Mouse (Mus musculus) CH12.LX (cell line): ENCODE measurements around the gene Ttl. TPM values are rescaled to one million over a fixed set of nuclear protein-coding genes. Genes with fewer than 3 reads are reported as not detected.
A peak's percentile ranks its signal among the peaks of the same experiment; 100 is the strongest.

Experiments used
- DNase-seq: peaks from one replicate; pipeline ENCODE4 v3.0.0-alpha.2; 2013; ENCODE audit errors: extremely low read depth
- H3K27ac ChIP-seq: 2 replicates; pipeline ENCODE4 v1.5.1; 2012; ENCODE audit warnings: low read depth, mild to moderate bottlenecking, control low read depth, moderate library complexity; ENCODE audit not compliant: insufficient read depth
- H3K27me3 ChIP-seq: replicated peaks from 2 replicates; pipeline ENCODE3; 2012; ENCODE audit warnings: inconsistent platforms
- H3K36me3 ChIP-seq, 2 experiments: replicated peaks in 1 of 2; 2 replicates each; pipeline versions ENCODE3 to v1.6.1; 2012; ENCODE audit warnings: inconsistent platforms in 1 of 2, low read length in 1 of 2, mild to moderate bottlenecking in 1 of 2, mixed read lengths in 1 of 2, moderate library complexity in 1 of 2; ENCODE audit not compliant: control insufficient read depth in 1 of 2, insufficient read depth in 1 of 2
- H3K4me1 ChIP-seq, 2 experiments: 2 replicates each; pipeline ENCODE4 v1.6.1; 2012; ENCODE audit warnings: inconsistent platforms in 1 of 2, moderate library complexity in 1 of 2; ENCODE audit not compliant: insufficient read depth in 2 of 2, control insufficient read depth in 1 of 2
- H3K4me2 ChIP-seq: 2 replicates; pipeline ENCODE4 v1.6.1; 2012; ENCODE audit warnings: low read depth, mild to moderate bottlenecking, control low read depth; ENCODE audit not compliant: poor library complexity, insufficient read depth, severe bottlenecking
- H3K4me3 ChIP-seq, 3 experiments: fragments of 150-350 bp in 1 of 3; sonication (generic) in 1 of 3; replicated peaks in 1 of 3; 2 replicates each; pipeline versions ENCODE3 to v1.5.1; 2011 to 2012; ENCODE audit warnings: low read depth in 2 of 3, low read length in 2 of 3, mild to moderate bottlenecking in 2 of 3, moderate library complexity in 2 of 3, control low read depth in 1 of 3, improper control_type of control experiment in 1 of 3, inconsistent platforms in 1 of 3, mixed read lengths in 1 of 3; ENCODE audit not compliant: poor library complexity in 1 of 3
- H3K79me2 ChIP-seq: replicated peaks from 2 replicates; pipeline ENCODE4 v1.6.1; 2012; ENCODE audit warnings: mild to moderate bottlenecking, moderate library complexity; ENCODE audit not compliant: control insufficient read depth, poor library complexity, insufficient read depth, severe bottlenecking; ENCODE audit errors: extremely low read depth
- H3K9ac ChIP-seq: 2 replicates; pipeline ENCODE4 v1.6.1; 2012; ENCODE audit warnings: low read depth, mild to moderate bottlenecking, control low read depth, moderate library complexity; ENCODE audit not compliant: insufficient read depth
- H3K9me3 ChIP-seq: replicated peaks from 2 replicates; pipeline ENCODE3; 2012; ENCODE audit warnings: low read length, inconsistent platforms, mixed read lengths
- BHLHE40 ChIP-seq: IDR thresholded peaks from 2 replicates; pipeline ENCODE4 v1.6.1; 2011; ENCODE audit warnings: mild to moderate bottlenecking, low read depth, low read length, improper control_type of control experiment
- CHD2 ChIP-seq: IDR thresholded peaks from 2 replicates; pipeline ENCODE4 v1.6.1; 2011; ENCODE audit warnings: low read length, improper control_type of control experiment
- CTCF ChIP-seq, 2 experiments: IDR thresholded peaks in 1 of 2; conservative IDR thresholded peaks in 1 of 2; 2 replicates each; pipeline ENCODE4 v1.5.1; 2011 to 2012; ENCODE audit warnings: low read depth in 2 of 2, low read length in 2 of 2, improper control_type of control experiment in 1 of 2, inconsistent platforms in 1 of 2, mild to moderate bottlenecking in 1 of 2, moderate library complexity in 1 of 2
- ETS1 ChIP-seq: conservative IDR thresholded peaks from 2 replicates; pipeline ENCODE4 v1.6.1; 2012; ENCODE audit warnings: low read depth, mild to moderate bottlenecking, inconsistent platforms, low read length, improper control_type of control experiment, moderate library complexity
- JUN ChIP-seq: IDR thresholded peaks from 2 replicates; pipeline ENCODE4 v1.6.1; 2011; ENCODE audit warnings: low read depth, mild to moderate bottlenecking, low read length, improper control_type of control experiment, moderate library complexity; ENCODE audit not compliant: insufficient read depth
- KAT2A ChIP-seq: IDR thresholded peaks from 2 replicates; pipeline ENCODE4 v1.6.1; 2012; ENCODE audit warnings: low read length, improper control_type of control experiment, inconsistent platforms; ENCODE audit not compliant: insufficient replicate concordance
- MAFK ChIP-seq: IDR thresholded peaks from 2 replicates; pipeline ENCODE4 v1.6.1; 2011; ENCODE audit warnings: low read length, improper control_type of control experiment; ENCODE audit not compliant: insufficient replicate concordance
- MEF2A ChIP-seq: IDR thresholded peaks from 2 replicates; pipeline ENCODE4 v1.6.1; 2014; ENCODE audit warnings: low read depth, mild to moderate bottlenecking, inconsistent platforms, low read length, improper control_type of control experiment, borderline replicate concordance
- NELFE ChIP-seq: IDR thresholded peaks from 2 replicates; pipeline ENCODE4 v1.6.1; 2011; ENCODE audit warnings: low read depth, low read length, improper control_type of control experiment
- NRF1 ChIP-seq: IDR thresholded peaks from 2 replicates; pipeline ENCODE4 v1.6.1; 2014; ENCODE audit warnings: low read depth, mild to moderate bottlenecking, inconsistent platforms, low read length, improper control_type of control experiment, moderate library complexity
- POLR2A ChIP-seq: IDR thresholded peaks from 2 replicates; pipeline ENCODE4 v1.6.1; 2011; ENCODE audit warnings: low read depth, mild to moderate bottlenecking, improper control_type of control experiment, low read length
- RAD21 ChIP-seq: IDR thresholded peaks from 2 replicates; pipeline ENCODE4 v1.6.1; 2011; ENCODE audit warnings: low read depth, mild to moderate bottlenecking, low read length, improper control_type of control experiment, moderate library complexity
- SMC3 ChIP-seq: IDR thresholded peaks from 2 replicates; pipeline ENCODE4 v1.6.1; 2011; ENCODE audit warnings: low read depth, low read length, improper control_type of control experiment
- TBP ChIP-seq: conservative IDR thresholded peaks from 2 replicates; pipeline ENCODE4 v1.6.1; 2011; ENCODE audit warnings: low read depth, low read length, improper control_type of control experiment
- USF1 ChIP-seq: IDR thresholded peaks from 2 replicates; pipeline ENCODE4 v1.6.1; 2014; ENCODE audit warnings: low read depth, mild to moderate bottlenecking, inconsistent platforms, low read length, improper control_type of control experiment
- USF2 ChIP-seq: conservative IDR thresholded peaks from 2 replicates; pipeline ENCODE4 v1.6.1; 2011; ENCODE audit warnings: low read depth, low read length, improper control_type of control experiment
- ZMIZ1 ChIP-seq: IDR thresholded peaks from 2 replicates; pipeline ENCODE4 v1.6.1; 2012; ENCODE audit warnings: low read depth, mild to moderate bottlenecking, inconsistent platforms, low read length, improper control_type of control experiment
- dilution Hi-C: fragments of 300-500 bp; cut with MboI; formaldehyde crosslinking; loops from 2 replicates; pipeline ENCODE4 v1.14.3; 2020; ENCODE audit warnings: low sequenced_read_pairs; ENCODE audit not compliant: extremely low pct_unique_long_range_greater_than_20kb, extremely low pct_ligation_motif_present
- in situ Hi-C: fragments of 300-500 bp; cut with MboI; formaldehyde crosslinking; loops from 3 replicates; pipeline ENCODE4 v1.14.3; 2019; ENCODE audit warnings: low sequenced_read_pairs, low pct_ligation_motif_present, low pct_unique_long_range_greater_than_20kb, mixed read lengths
- polyA plus RNA-seq: library from polyadenylated mRNA; unstranded; fragments of >175 nt; gene quantifications from 2 replicates; pipeline ENCODE4 v1.2.1, GENCODE M21; 2012; ENCODE audit warnings: low read depth; ENCODE audit not compliant: insufficient read length
- total RNA-seq, 2 experiments: library from RNA; depleted of rRNA; stranded (reverse); fragments of 300-350 nt in 1 of 2; fragments of >200 nt in 1 of 2; gene quantifications; 2 replicates each; pipeline ENCODE4 v1.2.3; 2012 to 2014

The Ttl gene
- total and polyA plus RNA-seq, 3 experiments = 1.8 to 2.9 (median 2.7) TPM

DNA sequence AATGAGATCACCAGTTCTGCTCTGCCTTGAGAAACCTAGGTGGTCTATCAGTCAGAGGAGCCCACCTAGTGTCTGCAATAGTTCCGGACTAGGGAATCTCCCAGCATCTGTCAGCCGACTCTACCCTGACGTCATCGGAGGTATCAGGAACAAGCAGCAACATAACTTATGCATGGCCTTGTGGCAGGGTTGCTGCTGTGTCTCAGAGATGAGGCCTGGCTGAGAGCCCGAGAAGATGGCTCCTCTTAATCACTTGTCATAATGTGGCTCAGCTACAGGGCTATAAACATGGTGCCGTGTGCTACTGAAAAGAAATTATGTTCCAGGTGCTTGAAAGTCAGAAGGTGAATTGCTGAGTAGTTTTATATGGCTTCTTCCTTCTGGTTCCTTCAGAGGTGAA lies 10.0 kb upstream of the Ttl start:
- Histone ChIP-seq H3K27ac (no peak overlapping the region), H3K27me3 (no peaks in the 10 kb centered on the region), H3K4me1 (no peaks in the 10 kb centered on the region; a peak in 1 of 4 replicates), H3K4me2 (no peak overlapping the region)
- no peak for TF ChIP-seq JUN
- no peak for TF ChIP-seq ETS1
- no peak for TF ChIP-seq MAFK
- no peak for TF ChIP-seq CHD2
- no peak for TF ChIP-seq ZMIZ1
- no peak for TF ChIP-seq NRF1
- TF ChIP-seq NELFE = no peak
- no peak for TF ChIP-seq BHLHE40
- TF ChIP-seq TBP = no peak
- no peak for TF ChIP-seq KAT2A
- TF ChIP-seq USF1 = no peak
- TF ChIP-seq POLR2A = no peak
- no peak for TF ChIP-seq USF2
- TF ChIP-seq CTCF (conservative IDR thresholded peaks at IDR 0.05 in 1 of 2, IDR thresholded peaks at IDR 0.05 in 1 of 2; ENCODE audit: low read depth in 2 of 2, low read length in 2 of 2) = no peak
- TF ChIP-seq, all 38 proteins: peak for 0
- in situ Hi-C loops (no loop called here), dilution Hi-C loops (no loop called here)
- Histone ChIP-seq H3K79me2 (no peaks in the 10 kb centered on the region), H3K9me3 (peaks cover 5% of the 10 kb centered on the region), H3K36me3 (no peaks in the 10 kb centered on the region), H3K4me3 (no peak overlapping the region), H3K9ac (no peak overlapping the region)
- DNase-seq = no peak

DNA sequence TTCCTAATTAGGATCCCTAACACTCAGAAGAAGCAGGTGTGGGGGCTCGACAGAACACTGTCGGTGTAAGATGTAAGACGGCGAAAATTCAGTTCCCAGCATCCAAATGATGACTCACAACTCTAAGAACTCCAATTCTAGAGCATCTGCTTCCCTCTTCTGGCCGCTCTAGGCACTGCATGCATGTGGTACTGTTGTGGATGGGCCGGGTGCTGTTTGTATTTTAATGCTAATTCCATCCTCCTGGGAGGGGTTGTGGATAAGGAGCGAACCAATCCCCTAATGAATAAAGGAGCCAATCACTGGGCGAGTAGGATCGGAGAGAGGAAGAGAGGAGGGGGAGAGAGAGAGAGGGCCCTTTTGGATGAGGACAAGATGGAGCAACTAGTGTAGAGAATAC lies 9.1 kb upstream of the Ttl start:
- no peak for TF ChIP-seq POLR2A
- TF ChIP-seq USF2 = no peak
- peak; percentile 65 for TF ChIP-seq RAD21
- no peak for TF ChIP-seq MEF2A
- TF ChIP-seq CTCF (conservative IDR thresholded peaks at IDR 0.05 in 1 of 2, IDR thresholded peaks at IDR 0.05 in 1 of 2; ENCODE audit: low read depth in 2 of 2, low read length in 2 of 2) = peak; percentile 12 to 65; a peak in 2 of 4 replicates
- TF ChIP-seq SMC3 = peak; percentile 53
- Histone ChIP-seq H3K79me2 (no peaks in the 10 kb centered on the region), H3K9me3 (peaks cover 5% of the 10 kb centered on the region), H3K4me2 (no peak overlapping the region), H3K4me3 (no peak overlapping the region), H3K9ac (no peak overlapping the region), H3K27me3 (no peaks in the 10 kb centered on the region), H3K27ac (no peak overlapping the region), H3K4me1 (no peaks in the 10 kb centered on the region; a peak in 1 of 4 replicates), H3K36me3 (no peaks in the 10 kb centered on the region)
- dilution Hi-C loops (no loop called here), in situ Hi-C loops (no loop called here)
- no peak for DNase-seq
